Mouse (Mus musculus) ovary, postnatal 10 days (tissue): ENCODE data around the gene Adprhl2.

Source experiments
- DNase-seq: peaks from one replicate; pipeline ENCODE4 v3.0.0; 2022; ENCODE audit warnings: low spot score

Adprhl2 gene

DNA sequence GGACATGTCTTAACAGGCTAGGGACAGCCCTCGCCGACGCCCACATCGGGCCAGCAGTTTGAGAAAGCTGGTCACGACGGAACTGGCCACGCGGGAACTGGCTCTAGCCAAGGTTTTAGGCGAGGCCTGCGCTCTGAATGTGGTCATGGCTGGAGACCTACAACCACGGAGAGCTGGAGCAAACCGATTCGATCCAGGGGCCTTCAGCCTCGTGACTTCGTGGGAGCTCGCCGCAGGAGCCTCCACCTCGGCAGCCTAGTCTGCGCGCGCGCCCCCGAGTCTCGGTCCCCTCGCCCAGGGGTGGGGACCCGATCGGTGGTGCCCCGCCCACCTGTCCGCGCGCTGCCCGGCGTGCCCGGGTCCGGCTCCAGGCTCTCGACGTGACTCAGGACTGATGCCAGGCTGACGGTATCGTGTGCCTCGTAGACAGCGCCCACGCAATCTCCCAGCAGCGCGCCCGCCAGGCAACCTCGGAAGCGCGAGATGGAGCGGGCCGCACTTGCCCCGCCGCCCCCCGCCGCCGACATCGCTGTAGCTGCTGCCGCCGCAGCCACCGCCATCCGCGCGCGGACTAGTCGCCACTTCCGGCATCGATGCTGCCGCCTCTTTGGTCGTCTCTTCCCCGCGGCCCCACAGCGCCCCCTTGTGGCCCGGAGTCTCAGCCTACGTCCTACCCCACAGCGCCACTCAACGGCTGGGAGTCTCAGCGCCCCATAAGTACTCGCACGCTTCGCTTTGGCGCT lies at the start of gene Adprhl2:
Gene Adprhl2, minus strand, starts transcription at position 593 of the 743 bp plus-strand sequence.
- DNase-seq = peak; percentile 100

GRCm38 (mm10) chr4:126360069-126360468 lies 38.6 kb upstream of the Adprhl2 start:
- DNase-seq = no peak

DNA sequence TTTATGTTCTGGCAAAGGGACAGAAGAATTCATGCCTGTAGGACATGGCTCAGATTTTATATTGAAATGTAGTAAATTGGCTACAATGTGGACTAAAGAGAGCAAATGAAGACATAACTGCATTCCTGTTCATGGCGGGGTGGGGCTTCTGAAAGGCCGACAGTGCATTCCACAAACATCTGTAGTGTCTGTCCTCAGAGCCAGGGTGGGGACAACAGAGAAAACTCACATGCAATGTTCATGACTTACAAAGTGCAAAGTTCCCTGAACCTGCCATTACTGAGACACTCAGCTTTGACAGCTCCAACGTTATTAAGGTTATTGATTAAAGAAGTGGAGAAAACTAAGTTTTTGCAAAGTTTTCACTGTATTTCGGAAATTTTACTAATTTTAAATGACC lies 21.9 kb upstream of the Adprhl2 start:
- DNase-seq = no peak

GRCm38 (mm10) chr4:126339461-126339860 lies 18.0 kb upstream of the Adprhl2 start:
- DNase-seq = no peak

GRCm38 (mm10) chr4:126332358-126332757 lies 10.9 kb upstream of the Adprhl2 start:
- DNase-seq = no peak

- DNase-seq = no peak
Measured at GRCm38 (mm10) chr4:126331751-126332150, 10.2 kb upstream of the Adprhl2 start.

DNA sequence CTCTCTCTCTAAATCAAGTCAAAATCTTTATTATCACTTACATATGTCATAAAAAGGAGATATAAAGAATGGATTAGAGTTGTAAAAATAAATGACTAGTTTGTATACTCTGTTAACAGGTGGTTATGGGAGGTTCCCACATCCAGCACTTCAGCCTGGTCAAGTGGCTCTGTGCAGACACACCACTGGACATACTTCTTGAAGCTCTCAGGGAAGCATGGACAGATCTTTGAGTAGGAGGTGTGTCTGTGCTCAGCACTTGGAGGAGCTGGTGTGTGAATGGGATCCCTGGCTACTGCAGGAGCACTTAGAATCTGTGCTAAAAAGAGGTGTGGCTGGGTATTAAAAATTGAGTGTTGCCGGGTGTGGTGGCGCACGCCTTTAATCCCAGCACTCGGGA lies 8.8 kb upstream of the Adprhl2 start:
- DNase-seq = no peak

DNA sequence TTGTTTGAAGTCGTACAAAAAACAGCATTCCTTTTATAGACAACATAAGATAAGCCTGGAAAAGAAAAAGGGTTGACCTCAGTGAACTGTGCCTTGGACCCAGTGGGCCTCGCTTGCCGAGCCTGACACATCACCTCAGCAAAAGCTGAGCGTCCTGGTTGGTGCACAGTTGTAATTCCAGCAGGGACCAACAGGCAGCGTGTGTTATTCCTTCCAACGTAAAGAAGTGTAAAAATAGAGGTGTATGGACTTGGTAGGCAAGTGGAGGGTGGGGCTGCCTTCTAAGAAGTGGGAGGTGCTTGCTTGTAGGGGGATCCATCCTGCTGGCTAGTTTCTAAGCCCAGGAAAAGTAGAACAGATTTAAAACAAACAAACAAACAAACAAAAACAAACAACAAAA lies 4.5 kb upstream of the Adprhl2 start:
- no peak for DNase-seq

DNA sequence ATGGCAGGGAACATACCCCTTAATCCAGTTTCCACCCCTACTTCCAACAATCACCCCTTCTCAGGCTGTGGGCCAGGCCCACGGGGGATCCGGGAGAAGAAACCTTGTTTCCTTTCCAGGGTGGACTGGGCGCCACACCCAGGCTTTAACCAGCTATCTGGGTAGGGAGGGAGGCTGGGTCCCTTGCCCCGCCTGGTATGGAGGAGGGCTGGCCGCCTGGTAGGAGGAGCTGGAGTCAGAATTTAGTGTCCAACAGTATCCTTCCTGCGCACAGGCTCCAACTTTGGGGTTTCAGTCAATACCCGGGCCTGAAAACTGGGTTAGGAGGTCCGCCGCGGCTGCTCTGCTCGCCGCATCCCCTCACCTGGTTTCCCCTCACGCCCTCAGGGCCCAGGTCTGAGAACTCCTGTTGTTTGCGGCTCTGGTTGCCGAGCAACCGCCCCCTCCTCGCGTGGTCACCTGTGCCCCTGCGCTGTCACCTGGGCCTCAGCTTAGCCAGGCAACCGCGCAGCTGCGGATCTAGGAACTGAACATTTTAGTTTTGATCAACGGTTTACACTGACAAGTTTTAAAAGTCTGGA lies 3.9 kb upstream of the Adprhl2 start, which contains the start of gene Tekt2:
Gene Tekt2, minus strand, starts transcription at position 408 of the 581 bp plus-strand sequence.
- no peak for DNase-seq

GRCm38 (mm10) chr4:126324861-126325260 lies 3.4 kb upstream of the Adprhl2 start:
- DNase-seq = no peak

DNA sequence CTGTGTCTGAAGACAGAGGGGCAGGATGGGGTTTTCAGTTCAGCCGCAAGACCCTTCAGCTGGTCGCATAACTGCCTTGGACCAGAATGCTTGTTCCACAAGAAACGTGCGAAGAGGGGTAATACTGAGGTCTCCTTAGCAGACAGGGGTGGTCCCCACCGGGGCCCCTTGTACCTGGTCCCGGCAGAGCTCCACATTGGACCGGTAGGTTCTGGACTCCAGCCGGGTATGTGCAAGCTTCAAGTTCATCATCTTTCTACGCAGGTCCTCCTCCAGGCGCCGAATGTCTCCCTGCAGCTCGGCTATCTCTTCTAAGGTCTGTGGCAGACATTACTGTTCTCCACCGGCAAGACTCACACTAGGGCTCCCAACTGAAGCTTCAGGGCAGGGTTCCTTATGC lies 1.1 kb upstream of the Adprhl2 start:
- DNase-seq = no peak

- no peak for DNase-seq
Measured at GRCm38 (mm10) chr4:126321854-126322511, 480 bp upstream of the Adprhl2 start.

- DNase-seq = no peak
Measured at GRCm38 (mm10) chr4:126319806-126320205, 1.7 kb downstream of the Adprhl2 start.

- no peak for DNase-seq
Measured at GRCm38 (mm10) chr4:126316443-126317040, 5.0 kb downstream of the Adprhl2 start.

DNA sequence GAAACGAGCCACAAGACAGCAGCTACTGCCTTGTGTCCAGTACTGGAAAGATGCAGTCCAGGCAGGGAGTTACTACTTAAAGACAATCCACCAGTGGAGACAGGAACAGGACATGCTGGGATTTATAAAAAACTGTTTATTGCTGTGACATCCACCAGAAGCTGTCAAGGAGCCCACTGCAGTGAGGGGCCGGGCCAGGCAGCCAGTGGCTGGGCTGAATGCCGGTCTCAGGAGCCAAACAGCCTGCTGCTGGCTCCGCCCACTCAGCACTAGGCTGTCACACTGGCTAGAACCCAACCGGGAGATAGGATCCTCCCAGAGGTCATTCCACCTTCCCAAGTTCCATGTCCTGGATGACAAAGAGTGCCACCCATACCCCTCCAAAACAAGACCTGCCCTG lies 5.6 kb downstream of the Adprhl2 start:
- no peak for DNase-seq

DNA sequence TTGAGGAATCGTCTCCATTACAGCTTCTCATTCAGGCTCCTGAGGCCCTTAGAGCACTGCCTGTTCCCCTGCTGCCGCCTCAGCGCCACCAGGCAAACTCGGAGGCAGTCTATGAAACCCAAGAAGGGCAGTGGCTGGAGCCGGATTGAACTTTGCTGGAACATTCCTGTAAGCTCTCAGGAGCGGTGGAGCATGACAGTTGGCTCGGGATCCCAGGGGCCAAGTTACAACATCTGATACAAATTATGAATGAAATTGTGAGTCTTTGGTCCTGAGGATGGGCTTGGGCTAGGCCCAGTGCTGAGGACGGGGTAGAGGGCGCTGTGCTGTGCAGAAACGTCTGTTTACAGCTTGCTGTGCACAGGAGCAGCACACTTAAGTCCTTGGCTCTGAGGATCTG lies 7.1 kb downstream of the Adprhl2 start:
- no peak for DNase-seq

GRCm38 (mm10) chr4:126313202-126313601 lies 8.3 kb downstream of the Adprhl2 start:
- no peak for DNase-seq

DNA sequence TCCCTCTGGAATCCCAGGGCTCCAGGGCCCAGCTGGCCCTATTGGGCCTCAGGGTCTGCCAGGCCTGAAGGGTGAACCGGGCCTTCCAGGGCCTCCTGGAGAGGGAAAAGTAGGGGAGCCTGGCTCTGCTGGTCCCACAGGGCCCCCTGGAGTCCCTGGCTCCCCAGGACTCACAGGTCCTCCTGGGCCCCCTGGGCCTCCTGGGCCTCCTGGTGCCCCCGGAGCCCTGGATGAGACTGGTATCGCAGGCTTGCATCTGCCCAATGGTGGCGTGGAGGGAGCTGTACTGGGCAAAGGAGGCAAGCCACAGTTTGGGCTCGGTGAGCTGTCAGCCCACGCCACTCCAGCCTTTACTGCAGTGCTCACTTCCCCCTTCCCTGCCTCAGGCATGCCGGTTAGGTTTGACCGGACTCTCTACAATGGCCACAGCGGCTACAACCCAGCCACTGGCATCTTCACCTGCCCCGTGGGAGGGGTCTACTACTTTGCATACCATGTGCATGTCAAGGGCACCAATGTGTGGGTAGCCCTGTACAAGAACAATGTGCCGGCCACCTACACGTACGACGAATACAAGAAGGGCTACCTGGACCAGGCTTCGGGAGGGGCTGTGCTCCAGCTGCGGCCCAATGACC lies 9.8 kb downstream of the Adprhl2 start:
- no peak for DNase-seq

GRCm38 (mm10) chr4:126310344-126310743 lies 11.2 kb downstream of the Adprhl2 start:
- DNase-seq = no peak

DNA sequence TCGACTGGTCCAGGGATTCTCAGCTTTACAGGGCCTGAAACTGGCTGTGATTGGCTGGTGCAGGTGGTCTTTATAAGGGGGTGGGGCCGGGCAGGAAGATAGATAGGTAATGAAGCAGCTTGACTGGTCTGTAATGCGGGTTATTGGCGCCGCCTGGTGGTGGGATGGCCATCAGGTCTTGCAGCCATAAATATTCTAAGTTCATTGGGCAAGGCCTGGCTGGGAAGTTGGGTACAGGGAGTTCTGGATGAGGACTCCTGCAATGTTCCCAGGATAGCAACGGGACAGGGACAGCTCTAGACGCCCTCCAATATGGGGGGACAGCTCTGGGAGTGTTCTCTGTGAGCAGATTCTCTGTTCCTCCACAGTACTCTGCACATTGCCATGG lies 11.6 kb downstream of the Adprhl2 start:
- peak; percentile 76 for DNase-seq

- no peak for DNase-seq
Measured at GRCm38 (mm10) chr4:126309211-126309921, 12.1 kb downstream of the Adprhl2 start.

- DNase-seq = no peak
Measured at GRCm38 (mm10) chr4:126306827-126307226, 14.7 kb downstream of the Adprhl2 start.
